Mouse (Mus musculus) heart, postnatal 0 days (tissue): ENCODE data around the gene Dab1. TPM values are rescaled to one million over a fixed set of nuclear protein-coding genes. Genes with fewer than 3 reads are reported as not detected.

Source experiments
- ATAC-seq: fragments of 200-750 bp; cut with Nextera tagmentation; 2 replicates; pipeline ENCODE4 v1.8.0; 2017; ENCODE audit warnings: low read depth, moderate number of reproducible peaks, moderate library complexity; ENCODE audit not compliant: insufficient read depth
- DNase-seq: peaks from one replicate; pipeline ENCODE4 v3.0.0-alpha.2; 2016; ENCODE audit warnings: low spot score
- H3K27ac ChIP-seq: fragments of 300-500 bp; sonication (generic); 2 replicates; pipeline ENCODE4 v1.5.1; 2014; ENCODE audit warnings: low read depth, mild to moderate bottlenecking
- H3K27me3 ChIP-seq: fragments of 300-500 bp; sonication (generic); 2 replicates; pipeline ENCODE4 v1.6.1; 2014; ENCODE audit warnings: low read length, mixed read lengths; ENCODE audit not compliant: control insufficient read depth, insufficient read depth
- H3K36me3 ChIP-seq: fragments of 300-500 bp; sonication (generic); replicated peaks from 2 replicates; pipeline ENCODE4 v1.6.1; 2014; ENCODE audit warnings: low read length, mixed read lengths; ENCODE audit not compliant: control insufficient read depth, insufficient read depth
- H3K4me1 ChIP-seq: fragments of 300-500 bp; sonication (generic); 2 replicates; pipeline ENCODE4 v1.6.1; 2014; ENCODE audit warnings: antibody characterized with exemption; ENCODE audit not compliant: control insufficient read depth, insufficient read depth
- H3K4me2 ChIP-seq: fragments of 300-500 bp; sonication (generic); 2 replicates; pipeline ENCODE4 v1.6.1; 2014; ENCODE audit warnings: low read depth, mild to moderate bottlenecking, low read length, moderate library complexity
- H3K4me3 ChIP-seq: fragments of 300-500 bp; sonication (generic); 2 replicates; pipeline ENCODE4 v1.5.1; 2014; ENCODE audit warnings: low read depth, low read length
- H3K9ac ChIP-seq: fragments of 300-500 bp; sonication (generic); replicated peaks from 2 replicates; pipeline ENCODE4 v1.6.1; 2014; ENCODE audit warnings: low read depth, low read length, mixed read lengths
- H3K9me3 ChIP-seq: fragments of 300-500 bp; sonication (generic); replicated peaks from 2 replicates; pipeline ENCODE4 v1.6.1; 2016; ENCODE audit warnings: low read length; ENCODE audit not compliant: control insufficient read depth
- CTCF ChIP-seq: IDR thresholded peaks from 2 replicates; pipeline ENCODE4 v1.5.1; 2016; ENCODE audit warnings: antibody characterized with exemption, control low read depth, low read depth
- EP300 ChIP-seq: IDR thresholded peaks from 2 replicates; pipeline ENCODE4 v1.6.1; 2016; ENCODE audit warnings: antibody characterized with exemption, low read depth
- WGBS: fragments of 180-500 bp; shearing (Covaris S2); extraction: QIAGEN DNeasy Blood & Tissue Kit; methylation state at CpG from one replicate; pipeline ENCODE4 v1.1.7; 2014; 5-methylcytosine and 5-hydroxymethylcytosine counted together
- polyA plus RNA-seq: library from polyadenylated mRNA; unstranded; fragments of >200 nt; fragmentation: Nextera tagmentation; extraction: Ambion mirVana; gene quantifications from 2 replicates; pipeline ENCODE4 v1.2.1, GENCODE M21; 2015
- total RNA-seq: library from RNA; depleted of rRNA; stranded (reverse); fragments of >200 nt; gene quantifications from 2 replicates; pipeline ENCODE4 v1.2.3, GENCODE M21; 2014; ENCODE audit warnings: low replicate concordance

The Dab1 gene
- total and polyA plus RNA-seq, 2 experiments from 2014 or later: 0.27 TPM; not detected in 1

- no peak for DNase-seq
- Histone ChIP-seq H3K4me3 (peak overlapping the region; percentile 62), H3K9me3 (no peaks in the 10 kb centered on the region), H3K4me1 (peaks cover 8% of the 10 kb centered on the region; the same call in 1 of the 2 replicates), H3K27me3 (peaks cover 70% of the 10 kb centered on the region), H3K9ac (no peak overlapping the region), H3K27ac (no peak overlapping the region), H3K4me2 (peak overlapping the region; percentile 97), H3K36me3 (no peaks in the 10 kb centered on the region)
- no peak for ATAC-seq
- TF ChIP-seq CTCF (peak; percentile 13; the same call in 1 of the 2 replicates), EP300 (no peak)
- WGBS: 3% methylated on average over 20 of the region's 20 CpGs
Measured at GRCm38 (mm10) chr4:104368561-104369021, 749.4 kb downstream of the Dab1 start.

GRCm38 (mm10) chr4:104369091-104369490 lies 749.9 kb downstream of the Dab1 start:
- peaks cover 70% of the 10 kb centered on the region for H3K27me3 ChIP-seq
- peak overlapping the region; percentile 97 for H3K4me2 ChIP-seq
- H3K9me3 ChIP-seq: no peaks in the 10 kb centered on the region
- no peak for DNase-seq
- peak overlapping the region; percentile 62 for H3K4me3 ChIP-seq
- TF ChIP-seq EP300: no peak
- TF ChIP-seq CTCF: no peak
- H3K4me1 ChIP-seq: peaks cover 8% of the 10 kb centered on the region; the same call in 1 of the 2 replicates
- 10% methylated on average over 7 of the region's 7 CpGs for whole genome bisulfite sequencing
- H3K9ac ChIP-seq: no peak overlapping the region
- H3K27ac ChIP-seq: no peak overlapping the region
- no peak for ATAC-seq
- no peaks in the 10 kb centered on the region for H3K36me3 ChIP-seq

- H3K4me2 ChIP-seq: no peak overlapping the region
- no peak overlapping the region for H3K9ac ChIP-seq
- H3K4me1 ChIP-seq: peaks cover 8% of the 10 kb centered on the region; the same call in 1 of the 2 replicates
- no peak for ATAC-seq
- H3K4me3 ChIP-seq: no peak overlapping the region
- no peak overlapping the region for H3K27ac ChIP-seq
- DNase-seq: no peak
- no peaks in the 10 kb centered on the region for H3K9me3 ChIP-seq
- 79% methylated on average over 8 of the region's 8 CpGs for WGBS
- TF ChIP-seq EP300: no peak
- TF ChIP-seq CTCF: no peak
- H3K27me3 ChIP-seq: peaks cover 52% of the 10 kb centered on the region
- no peaks in the 10 kb centered on the region for H3K36me3 ChIP-seq
Measured at GRCm38 (mm10) chr4:104371136-104371535, 752.0 kb downstream of the Dab1 start.

GRCm38 (mm10) chr4:104374191-104374590 lies 755.0 kb downstream of the Dab1 start:
- Histone ChIP-seq H3K4me2 (no peak overlapping the region), H3K27ac (no peak overlapping the region), H3K4me3 (no peak overlapping the region), H3K9ac (no peak overlapping the region), H3K9me3 (no peaks in the 10 kb centered on the region), H3K27me3 (peaks cover 22% of the 10 kb centered on the region), H3K36me3 (no peaks in the 10 kb centered on the region), H3K4me1 (no peaks in the 10 kb centered on the region)
- TF ChIP-seq CTCF (no peak), EP300 (no peak)
- no peak for DNase-seq
- 69% methylated on average over 1 of the region's 1 CpGs for WGBS
- no peak for ATAC-seq

GRCm38 (mm10) chr4:104384704-104385103 lies 765.5 kb downstream of the Dab1 start:
- no peak for DNase-seq
- Histone ChIP-seq H3K36me3 (no peaks in the 10 kb centered on the region), H3K9me3 (no peaks in the 10 kb centered on the region), H3K27me3 (no peaks in the 10 kb centered on the region), H3K9ac (no peak overlapping the region), H3K4me1 (no peaks in the 10 kb centered on the region), H3K4me3 (no peak overlapping the region), H3K4me2 (no peak overlapping the region), H3K27ac (no peak overlapping the region)
- 74% methylated on average over 7 of the region's 7 CpGs for WGBS
- no peak for ATAC-seq
- no peak for TF ChIP-seq EP300
- no peak for TF ChIP-seq CTCF

GRCm38 (mm10) chr4:104385272-104385671 lies 766.1 kb downstream of the Dab1 start:
- Histone ChIP-seq H3K4me3 (no peak overlapping the region), H3K9ac (no peak overlapping the region), H3K27ac (no peak overlapping the region), H3K36me3 (no peaks in the 10 kb centered on the region), H3K9me3 (no peaks in the 10 kb centered on the region), H3K4me2 (no peak overlapping the region), H3K27me3 (no peaks in the 10 kb centered on the region), H3K4me1 (no peaks in the 10 kb centered on the region)
- TF ChIP-seq CTCF (no peak), EP300 (no peak)
- 55% methylated on average over 5 of the region's 5 CpGs for WGBS
- no peak for ATAC-seq
- peak; percentile 13 for DNase-seq
